Mouse (Mus musculus): ENCODE data around the gene Tmx2. TPM values are rescaled to one million over a fixed set of nuclear protein-coding genes. Genes with fewer than 3 reads are reported as not detected.
"Not testable (repeated sequence)": the region's sequence is repeated elsewhere in the genome, so short reads cannot be mapped to it uniquely, and the experiment has no call there.

The Tmx2 gene
- polyA plus RNA-seq, 1 experiment: 71.2 TPM

DNA sequence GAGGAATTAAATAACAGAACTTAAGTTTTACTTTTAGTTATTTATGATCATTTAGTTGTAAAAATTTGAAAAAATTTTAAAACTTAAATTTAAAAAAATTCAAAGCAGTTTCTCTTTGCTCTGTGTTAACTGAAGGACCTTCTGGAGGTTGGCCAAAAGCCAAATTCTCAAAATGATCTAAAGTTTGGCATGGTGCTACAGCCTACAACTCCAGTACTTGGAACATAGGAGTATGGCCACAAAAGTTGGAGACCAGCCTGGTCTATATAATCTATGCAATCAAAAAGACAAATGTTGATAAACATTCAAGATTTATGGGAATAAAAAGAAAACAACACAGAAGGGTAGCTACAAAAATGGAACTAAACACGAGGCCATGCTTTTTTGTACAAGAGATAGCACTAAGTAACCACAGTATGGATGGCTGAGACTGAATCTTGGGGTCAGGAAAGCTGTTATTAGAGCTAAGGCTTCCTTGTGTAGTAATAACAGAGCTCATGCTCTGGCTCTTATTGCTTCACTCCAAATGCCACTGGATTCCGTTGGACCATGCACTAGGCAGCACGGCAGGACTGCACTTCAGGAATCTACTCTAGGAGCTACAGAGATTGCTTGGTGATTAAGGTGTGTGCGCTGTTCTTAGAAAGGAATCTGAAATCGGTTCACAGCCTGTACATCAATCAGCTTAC is 16.2 kb upstream of the Tmx2 start:
- H3K4me3 ChIP-seq (ENCODE audit: insufficient read depth, low read length): no peak overlapping the region
- H3K27ac ChIP-seq (ENCODE audit: insufficient read depth, low read length): no peak overlapping the region
- no peaks in the 10 kb centered on the region for H3K4me1 ChIP-seq (ENCODE audit: control insufficient read depth, insufficient read depth, low read length)
- TF ChIP-seq CTCF (IDR thresholded peaks at IDR 0.05; ENCODE audit: borderline replicate concordance, insufficient read depth, low read length) (no peak), POLR2A (IDR thresholded peaks at IDR 0.05; ENCODE audit: low read depth, low read length) (no peak)

DNA sequence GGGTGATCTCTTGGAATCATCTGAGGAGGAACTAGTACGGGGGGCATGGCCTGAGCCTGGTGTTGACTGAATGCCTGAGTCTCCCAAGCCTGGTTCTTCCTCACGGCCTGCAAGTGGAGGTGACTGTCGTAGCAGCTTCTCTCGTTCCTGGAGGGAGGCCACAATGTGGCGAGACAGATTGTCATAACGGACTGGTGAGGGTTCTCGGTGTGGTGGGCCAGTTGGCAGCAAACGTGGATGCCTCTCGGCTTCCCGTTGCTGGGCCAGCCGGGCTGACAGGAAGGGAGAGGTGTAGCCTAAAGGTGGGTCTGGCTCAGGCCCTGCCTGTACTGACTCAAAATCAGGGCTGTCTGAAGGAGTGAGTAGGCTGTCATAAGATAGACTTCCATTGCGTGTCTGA is 11.1 kb upstream of the Tmx2 start:
- H3K4me1 ChIP-seq (ENCODE audit: control insufficient read depth, insufficient read depth, low read length): no peaks in the 10 kb centered on the region
- H3K27ac ChIP-seq (ENCODE audit: insufficient read depth, low read length): no peak overlapping the region
- H3K4me3 ChIP-seq (ENCODE audit: insufficient read depth, low read length): no peak overlapping the region
- TF ChIP-seq CTCF (IDR thresholded peaks at IDR 0.05; ENCODE audit: borderline replicate concordance, insufficient read depth, low read length) (no peak), POLR2A (IDR thresholded peaks at IDR 0.05; ENCODE audit: low read depth, low read length) (no peak)

DNA sequence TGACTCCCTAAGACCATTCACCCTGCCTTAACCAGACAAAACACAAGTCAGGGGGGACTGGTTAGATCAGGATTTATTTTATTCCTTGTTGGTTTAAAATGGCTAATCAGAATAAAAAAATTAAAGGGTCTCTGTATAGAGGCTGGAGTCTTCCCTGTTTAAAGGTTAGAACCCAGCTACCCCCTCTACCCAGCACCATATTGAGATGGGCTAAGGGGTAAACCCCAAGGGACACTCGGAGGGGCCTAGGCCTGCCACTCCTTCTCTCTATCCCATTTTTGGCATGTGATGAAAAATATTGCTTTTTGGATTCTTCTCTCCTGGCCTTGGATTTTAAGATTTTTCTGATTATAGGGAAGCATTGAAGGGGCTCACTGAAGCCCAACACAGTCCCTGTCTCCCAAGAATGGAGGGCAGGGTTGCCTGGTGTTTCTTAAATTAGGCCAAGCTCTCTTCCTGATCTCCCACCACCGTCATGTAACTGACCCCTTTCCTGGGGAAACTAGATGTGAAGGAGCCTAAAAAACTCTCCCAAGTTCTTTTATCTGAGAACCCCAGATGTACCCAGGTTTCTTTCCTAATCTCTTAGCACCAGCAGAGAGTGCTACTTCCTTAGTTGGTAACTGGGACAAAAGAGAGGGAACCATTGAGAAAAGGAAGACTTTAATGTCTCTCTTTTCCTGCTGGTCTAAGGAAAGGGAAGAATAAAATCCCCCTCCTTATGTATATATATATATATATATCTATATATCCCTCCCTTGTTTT is 9.3 kb upstream of the Tmx2 start:
- no peaks in the 10 kb centered on the region for H3K4me1 ChIP-seq (ENCODE audit: control insufficient read depth, insufficient read depth, low read length)
- TF ChIP-seq POLR2A (IDR thresholded peaks at IDR 0.05; ENCODE audit: low read depth, low read length) (no peak), CTCF (IDR thresholded peaks at IDR 0.05; ENCODE audit: borderline replicate concordance, insufficient read depth, low read length) (no peak)
- no peak overlapping the region for H3K27ac ChIP-seq (ENCODE audit: insufficient read depth, low read length)
- H3K4me3 ChIP-seq (ENCODE audit: insufficient read depth, low read length): no peak overlapping the region

DNA sequence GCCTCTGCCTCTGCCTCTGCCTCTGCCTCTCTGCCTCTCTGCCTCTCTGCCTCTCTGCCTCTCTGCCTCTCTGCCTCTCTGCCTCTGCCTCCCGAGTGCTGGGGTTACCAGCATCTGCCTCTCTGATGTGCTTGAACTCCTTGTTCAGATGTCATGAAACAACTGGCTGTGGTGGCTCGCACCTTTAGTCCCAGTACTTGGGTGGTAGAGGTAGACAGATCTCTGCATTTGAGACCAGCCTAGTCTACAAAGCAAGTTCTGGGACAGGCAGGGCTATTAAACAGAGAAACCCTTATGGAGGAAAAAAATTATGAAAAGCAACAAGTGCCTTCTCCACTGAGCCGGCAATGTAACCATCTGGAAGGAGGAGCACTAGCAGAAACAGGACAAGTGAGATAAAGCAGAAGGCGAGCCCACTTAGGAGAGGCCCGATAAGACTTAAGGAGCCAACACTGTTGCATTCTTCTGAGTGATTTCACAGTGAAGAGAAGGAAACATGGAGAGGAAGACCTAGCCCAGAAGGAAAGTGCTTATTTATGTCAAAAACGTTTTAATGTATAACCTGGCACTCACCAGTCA is 3.8 kb upstream of the Tmx2 start:
- H3K27ac ChIP-seq (ENCODE audit: insufficient read depth, low read length): no peak overlapping the region
- no peaks in the 10 kb centered on the region for H3K4me1 ChIP-seq (ENCODE audit: control insufficient read depth, insufficient read depth, low read length)
- TF ChIP-seq POLR2A (IDR thresholded peaks at IDR 0.05; ENCODE audit: low read depth, low read length) (no peak), CTCF (IDR thresholded peaks at IDR 0.05; ENCODE audit: borderline replicate concordance, insufficient read depth, low read length) (no peak)
- H3K4me3 ChIP-seq (ENCODE audit: insufficient read depth, low read length): no peak overlapping the region

DNA sequence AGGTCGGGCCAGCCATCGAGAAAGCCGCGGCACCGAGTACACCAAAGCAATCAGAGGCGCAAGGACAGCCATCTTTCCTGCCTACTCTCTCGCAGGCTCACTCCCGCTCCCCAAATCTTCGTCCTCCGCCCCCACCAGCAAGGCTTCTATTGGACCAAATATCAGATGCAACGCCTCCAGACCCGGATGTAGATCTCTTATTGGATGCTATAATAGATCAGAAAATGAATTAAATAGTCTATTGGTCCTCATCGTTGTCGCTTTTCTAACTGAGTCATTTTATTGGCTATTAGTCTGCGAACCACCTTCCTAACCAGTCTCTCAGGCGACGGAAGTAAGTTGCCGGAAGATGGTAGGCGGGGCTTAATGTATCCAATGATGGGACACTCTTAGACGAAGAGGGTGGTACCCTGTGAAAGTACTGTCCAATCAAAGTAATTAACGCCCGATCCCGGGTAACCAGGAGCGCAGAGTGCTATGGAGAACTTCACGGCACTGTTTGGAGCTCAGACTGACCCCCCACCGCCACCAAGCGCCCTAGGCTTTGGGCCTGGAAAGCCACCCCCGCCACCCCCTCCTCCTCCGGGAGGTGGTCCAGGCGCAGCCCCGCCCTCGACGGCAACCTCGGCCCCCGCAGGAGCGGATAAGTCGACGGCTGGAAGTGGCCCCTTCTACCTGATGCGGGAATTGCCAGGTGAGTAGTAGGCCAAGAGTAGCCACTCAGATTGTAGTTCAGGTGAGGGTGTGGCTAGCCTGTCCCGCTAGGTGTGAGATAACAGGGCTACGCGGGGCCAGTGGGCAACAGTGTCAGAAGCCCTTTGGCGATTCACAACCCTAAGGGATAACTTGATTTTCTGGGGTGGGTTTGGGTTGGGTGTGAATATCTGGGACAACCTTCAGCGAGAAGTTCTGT is 716 bp downstream of the Tmx2 start, which contains the start of the genes Gm28635 and Med19:
Gene Gm28635, minus strand, starts transcription at position 74 of the 913 bp plus-strand sequence.
Gene Med19, plus strand, starts transcription at position 435 of the 913 bp plus-strand sequence.
- peak within 1 kb of the TSS; percentile 100 for H3K4me3 ChIP-seq (ENCODE audit: insufficient read depth, low read length)
- H3K27ac ChIP-seq (ENCODE audit: insufficient read depth, low read length): no peak within 1 kb of the TSS
- TF ChIP-seq CTCF (IDR thresholded peaks at IDR 0.05; ENCODE audit: borderline replicate concordance, insufficient read depth, low read length) (no peak), POLR2A (IDR thresholded peaks at IDR 0.05; ENCODE audit: low read depth, low read length) (peak; percentile 64; the same call in 1 of the 2 replicates)
- peaks cover 5% of the 10 kb centered on the region; the same call in 1 of the 2 replicates for H3K4me1 ChIP-seq (ENCODE audit: control insufficient read depth, insufficient read depth, low read length)

DNA sequence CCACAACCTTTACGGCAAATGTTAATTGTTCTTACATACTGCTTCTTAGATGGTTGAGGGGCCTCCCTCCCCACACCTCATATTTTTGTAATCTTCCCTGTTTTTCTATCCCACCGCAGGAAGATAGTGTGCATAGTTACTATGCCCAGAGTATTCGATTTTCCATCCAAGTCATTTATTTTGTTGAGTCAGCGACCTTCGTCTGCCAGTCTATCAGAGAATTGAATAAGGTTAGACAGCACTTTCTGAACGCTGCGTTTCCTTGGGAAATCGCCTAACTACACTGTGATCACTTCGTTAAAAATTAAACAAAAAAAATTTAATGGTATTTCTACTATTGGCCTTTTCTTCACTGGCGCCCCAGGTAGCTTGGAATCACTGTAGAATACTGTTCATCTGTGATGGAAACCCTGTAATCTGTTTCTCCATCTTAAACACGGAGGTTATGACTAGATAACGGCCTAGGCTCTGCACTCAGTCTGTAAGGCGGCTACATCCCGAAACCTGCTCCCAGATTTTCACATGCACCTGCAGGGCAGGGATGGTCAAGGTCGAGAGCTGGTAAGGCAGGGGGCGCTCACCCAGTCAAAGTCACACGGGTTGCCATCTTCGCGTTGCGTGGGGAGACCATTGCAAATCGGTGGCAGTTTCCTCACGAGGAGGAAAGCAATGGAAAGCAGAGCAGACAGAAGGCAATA is 1.5 kb downstream of the Tmx2 start:
- Histone ChIP-seq H3K27ac (ENCODE audit: insufficient read depth, low read length) (no peak overlapping the region), H3K4me1 (ENCODE audit: control insufficient read depth, insufficient read depth, low read length) (peaks cover 5% of the 10 kb centered on the region; the same call in 1 of the 2 replicates), H3K4me3 (ENCODE audit: insufficient read depth, low read length) (peak overlapping the region; percentile 81)
- TF ChIP-seq CTCF (IDR thresholded peaks at IDR 0.05; ENCODE audit: borderline replicate concordance, insufficient read depth, low read length) (peak; percentile 52; the same call in 1 of the 2 replicates), POLR2A (IDR thresholded peaks at IDR 0.05; ENCODE audit: low read depth, low read length) (no peak)

DNA sequence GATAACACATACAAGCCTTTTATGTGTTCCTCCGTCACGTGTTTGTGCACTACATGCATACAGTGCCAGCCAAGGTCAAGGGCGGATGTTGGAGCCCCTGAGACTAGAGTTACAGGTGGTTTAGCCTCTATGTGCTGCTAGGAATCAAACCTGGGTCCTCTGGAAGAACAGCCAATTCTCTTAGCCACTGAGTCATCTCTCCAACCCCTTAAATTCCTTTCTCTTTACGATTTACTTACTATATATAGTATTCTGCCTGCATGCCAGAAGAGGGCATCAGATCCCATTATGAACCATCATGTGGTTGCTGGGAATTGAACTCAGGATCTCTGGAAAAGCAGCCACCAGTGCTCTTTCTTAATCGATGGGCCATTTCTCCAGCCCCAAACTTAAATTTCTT is 7.4 kb downstream of the Tmx2 start:
- H3K4me1 ChIP-seq (ENCODE audit: control insufficient read depth, insufficient read depth, low read length); H3K4me3 ChIP-seq (ENCODE audit: insufficient read depth, low read length); H3K27ac ChIP-seq (ENCODE audit: insufficient read depth, low read length): not testable (repeated sequence)

DNA sequence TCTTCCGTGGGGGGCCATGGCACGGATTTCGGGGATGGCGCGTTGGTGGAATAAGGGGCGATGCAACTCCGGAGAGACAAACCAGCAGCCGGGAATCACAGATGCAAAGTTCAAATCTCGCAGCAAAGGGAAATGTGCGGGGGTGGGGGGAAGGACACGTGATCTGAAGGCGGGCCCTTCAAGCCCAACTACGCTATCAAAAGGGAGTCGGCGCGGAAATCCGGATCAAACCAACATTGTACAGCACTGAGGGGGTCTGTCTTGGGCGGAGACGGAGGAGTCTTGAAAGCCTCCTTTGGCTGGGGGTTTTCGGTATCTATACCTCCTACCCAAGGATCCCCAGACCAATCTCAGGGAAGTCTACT is 8.4 kb downstream of the Tmx2 start, which contains the start of gene Selenoh:
Gene Selenoh, minus strand, starts transcription at position 202 of the 365 bp plus-strand sequence.
- peak within 1 kb of the TSS; percentile 69 for H3K27ac ChIP-seq (ENCODE audit: insufficient read depth, low read length)
- H3K4me1 ChIP-seq (ENCODE audit: control insufficient read depth, insufficient read depth, low read length): peaks cover 3% of the 10 kb centered on the region
- TF ChIP-seq POLR2A (IDR thresholded peaks at IDR 0.05; ENCODE audit: low read depth, low read length): peak; percentile 63
- TF ChIP-seq CTCF (IDR thresholded peaks at IDR 0.05; ENCODE audit: borderline replicate concordance, insufficient read depth, low read length): no peak
- peak within 1 kb of the TSS; percentile 89 for H3K4me3 ChIP-seq (ENCODE audit: insufficient read depth, low read length)

Data from embryonic fibroblast, embryonic 13.5 days (primary cell).